Mouse (Mus musculus): ENCODE results near the gene Armc10. TPM values are rescaled to one million over a fixed set of nuclear protein-coding genes. Genes with fewer than 3 reads are reported as not detected.
"Not testable (repeated sequence)": the region's sequence is repeated elsewhere in the genome, so short reads cannot be mapped to it uniquely, and the experiment has no call there.

Armc10 gene
- polyA plus RNA-seq, 1 experiment from 2014 or later: 49.0 TPM

- peaks cover 5% of the 10 kb centered on the region for H3K4me1 ChIP-seq (replicated peaks)
- no peaks in the 10 kb centered on the region for H3K9me3 ChIP-seq
- ATAC-seq (ENCODE audit: low FRiP score, low read depth): 0 out of 2 replicates have a peak, but pooled peaks have one; percentile 34
- H3K36me3 ChIP-seq: no peaks in the 10 kb centered on the region
- H3K27me3 ChIP-seq: no peaks in the 10 kb centered on the region
- H3K27ac ChIP-seq (replicated peaks): no peak overlapping the region
- no peak overlapping the region for H3K9ac ChIP-seq
- no peak overlapping the region for H3K4me3 ChIP-seq
- no peak overlapping the region for H3K4me2 ChIP-seq
- 95% methylated on average over 3 of the region's 3 CpGs for WGBS
These were observed 49.4 kb downstream of the Armc10 start for GRCm38 (mm10) chr5:21694854-21695490.

GRCm38 (mm10) chr5:21699555-21699954 lies 53.9 kb downstream of the Armc10 start:
- not testable (repeated sequence) for H3K27ac ChIP-seq (replicated peaks); H3K36me3 ChIP-seq; H3K4me1 ChIP-seq (replicated peaks); ATAC-seq (ENCODE audit: low FRiP score, low read depth); H3K9ac ChIP-seq; H3K27me3 ChIP-seq; H3K4me3 ChIP-seq; H3K9me3 ChIP-seq; H3K4me2 ChIP-seq
- WGBS: 94% methylated on average over 3 of the region's 3 CpGs

- 16% methylated on average over 10 of the region's 10 CpGs for WGBS
- Histone ChIP-seq H3K27me3 (no peaks in the 10 kb centered on the region), H3K9me3 (no peaks in the 10 kb centered on the region), H3K4me2 (peak overlapping the region; percentile 61), H3K27ac (replicated peaks) (no peak overlapping the region), H3K4me3 (peak overlapping the region; percentile 65), H3K4me1 (replicated peaks) (peaks cover 9% of the 10 kb centered on the region), H3K9ac (peak overlapping the region; percentile 89), H3K36me3 (no peaks in the 10 kb centered on the region)
- no peak for ATAC-seq (ENCODE audit: low FRiP score, low read depth)
These were observed 54.7 kb downstream of the Armc10 start for GRCm38 (mm10) chr5:21700272-21700821.

GRCm38 (mm10) chr5:21700934-21701333 lies 55.3 kb downstream of the Armc10 start:
- Histone ChIP-seq H3K4me3 (peak overlapping the region; percentile 65), H3K9me3 (no peaks in the 10 kb centered on the region), H3K27ac (replicated peaks) (peak overlapping the region; percentile 99)

GRCm38 (mm10) chr5:21701351-21702008 lies 55.9 kb downstream of the Armc10 start, which contains the start of gene Napepld:
Napepld (minus strand) TSS chr5:21701396.
- H3K27me3 ChIP-seq: no peaks in the 10 kb centered on the region
- under 1% methylated on average over 45 of the region's 59 CpGs for WGBS
- H3K9me3 ChIP-seq: no peaks in the 10 kb centered on the region
- H3K27ac ChIP-seq (replicated peaks): peak within 1 kb of the TSS; percentile 99
- H3K4me3 ChIP-seq: peak within 1 kb of the TSS; percentile 65
- H3K4me2 ChIP-seq: peak within 1 kb of the TSS; percentile 61
- no peaks in the 10 kb centered on the region for H3K36me3 ChIP-seq
- H3K9ac ChIP-seq: peak within 1 kb of the TSS; percentile 89
- ATAC-seq (ENCODE audit: low FRiP score, low read depth): peak; percentile 99
- peaks cover 9% of the 10 kb centered on the region for H3K4me1 ChIP-seq (replicated peaks)

More at GRCm38 (mm10) chr5:21700934-21701333, 55.3 kb downstream of the Armc10 start:
- peaks cover 9% of the 10 kb centered on the region for H3K4me1 ChIP-seq (replicated peaks)
- no peaks in the 10 kb centered on the region for H3K36me3 ChIP-seq
- peak overlapping the region; percentile 89 for H3K9ac ChIP-seq
- peak; percentile 83 for ATAC-seq (ENCODE audit: low FRiP score, low read depth)
- H3K4me2 ChIP-seq: peak overlapping the region; percentile 61
- no peaks in the 10 kb centered on the region for H3K27me3 ChIP-seq
- WGBS: 0% methylated on average over 22 of the region's 22 CpGs

- peak overlapping the region; percentile 65 for H3K4me3 ChIP-seq
- no peak for ATAC-seq (ENCODE audit: low FRiP score, low read depth)
- no peaks in the 10 kb centered on the region for H3K9me3 ChIP-seq
- peak overlapping the region; percentile 99 for H3K27ac ChIP-seq (replicated peaks)
- H3K9ac ChIP-seq: peak overlapping the region; percentile 89
- no peaks in the 10 kb centered on the region for H3K27me3 ChIP-seq
- H3K4me2 ChIP-seq: peak overlapping the region; percentile 61
- H3K36me3 ChIP-seq: no peaks in the 10 kb centered on the region
- H3K4me1 ChIP-seq (replicated peaks): peaks cover 9% of the 10 kb centered on the region
- 52% methylated on average over 2 of the region's 2 CpGs for WGBS
These were observed 56.4 kb downstream of the Armc10 start for GRCm38 (mm10) chr5:21702009-21702364.

- H3K27ac ChIP-seq (replicated peaks): no peak overlapping the region
- H3K4me2 ChIP-seq: no peak overlapping the region
- no peaks in the 10 kb centered on the region for H3K27me3 ChIP-seq
- no peak overlapping the region for H3K4me3 ChIP-seq
- H3K36me3 ChIP-seq: no peaks in the 10 kb centered on the region
- H3K9me3 ChIP-seq: no peaks in the 10 kb centered on the region
- no peak overlapping the region for H3K9ac ChIP-seq
- 87% methylated on average over 6 of the region's 6 CpGs for WGBS
- H3K4me1 ChIP-seq (replicated peaks): peaks cover 9% of the 10 kb centered on the region
- no peak for ATAC-seq (ENCODE audit: low FRiP score, low read depth)
These were observed 57.4 kb downstream of the Armc10 start for GRCm38 (mm10) chr5:21702873-21703475.

GRCm38 (mm10) chr5:21703708-21704107 lies 58.1 kb downstream of the Armc10 start:
- no peak for ATAC-seq (ENCODE audit: low FRiP score, low read depth)
- H3K9ac ChIP-seq: no peak overlapping the region
- H3K36me3 ChIP-seq: no peaks in the 10 kb centered on the region
- no peak overlapping the region for H3K27ac ChIP-seq (replicated peaks)
- no peaks in the 10 kb centered on the region for H3K27me3 ChIP-seq
- WGBS: 85% methylated on average over 3 of the region's 3 CpGs
- no peak overlapping the region for H3K4me2 ChIP-seq
- H3K9me3 ChIP-seq: no peaks in the 10 kb centered on the region
- H3K4me3 ChIP-seq: no peak overlapping the region
- peaks cover 9% of the 10 kb centered on the region for H3K4me1 ChIP-seq (replicated peaks)

GRCm38 (mm10) chr5:21706546-21706945 lies 60.9 kb downstream of the Armc10 start:
- H3K9ac ChIP-seq: no peak overlapping the region
- WGBS: 90% methylated on average over 4 of the region's 4 CpGs
- no peaks in the 10 kb centered on the region for H3K27me3 ChIP-seq
- no peaks in the 10 kb centered on the region for H3K9me3 ChIP-seq
- no peak for ATAC-seq (ENCODE audit: low FRiP score, low read depth)
- H3K4me1 ChIP-seq (replicated peaks): no peaks in the 10 kb centered on the region
- H3K36me3 ChIP-seq: no peaks in the 10 kb centered on the region
- no peak overlapping the region for H3K4me2 ChIP-seq
- H3K27ac ChIP-seq (replicated peaks): no peak overlapping the region
- H3K4me3 ChIP-seq: no peak overlapping the region

GRCm38 (mm10) chr5:21708011-21708410 lies 62.4 kb downstream of the Armc10 start:
- H3K36me3 ChIP-seq; H3K4me3 ChIP-seq; H3K9me3 ChIP-seq; H3K4me2 ChIP-seq; ATAC-seq (ENCODE audit: low FRiP score, low read depth); H3K4me1 ChIP-seq (replicated peaks); H3K27me3 ChIP-seq; H3K27ac ChIP-seq (replicated peaks); H3K9ac ChIP-seq: not testable (repeated sequence)
- WGBS: 87% methylated on average over 8 of the region's 8 CpGs

Data from hindbrain, embryonic 15.5 days (tissue).